Mouse (Mus musculus) G1E (cell line): ENCODE data around the gene Ank3. TPM values are rescaled to one million over a fixed set of nuclear protein-coding genes. Genes with fewer than 3 reads are reported as not detected.

Experiments
- ATAC-seq: 2 replicates; pipeline ENCODE4 v1.8.0; 2016; ENCODE audit warnings: mild to moderate bottlenecking; ENCODE audit not compliant: insufficient number of reproducible peaks, poor library complexity, low FRiP score, severe bottlenecking; ENCODE audit errors: extremely low read depth
- DNase-seq: peaks from one replicate; pipeline ENCODE4 v3.0.0; 2012; ENCODE audit warnings: low spot score
- H3K27me3 ChIP-seq: 2 replicates; pipeline ENCODE4 v1.6.1; 2012; ENCODE audit warnings: mild to moderate bottlenecking, low read length, inconsistent platforms; ENCODE audit not compliant: insufficient read depth
- H3K36me3 ChIP-seq: replicated peaks from 2 replicates; pipeline ENCODE3; 2012; ENCODE audit warnings: mild to moderate bottlenecking, inconsistent platforms
- H3K4me1 ChIP-seq: 2 replicates; pipeline ENCODE4 v1.6.1; 2012; ENCODE audit warnings: low read depth, low read length, inconsistent platforms, mixed read lengths; ENCODE audit not compliant: insufficient read depth
- H3K4me3 ChIP-seq: 2 replicates; pipeline ENCODE4 v1.5.1; 2012; ENCODE audit warnings: low read depth, mild to moderate bottlenecking, inconsistent platforms, low read length, moderate library complexity, mixed read lengths
- H3K9me3 ChIP-seq: replicated peaks from 2 replicates; pipeline ENCODE4 v1.6.1; 2012; ENCODE audit warnings: inconsistent platforms
- CTCF ChIP-seq: IDR thresholded peaks from 2 replicates; pipeline ENCODE4 v1.5.1; 2012; ENCODE audit warnings: low read depth, low read length, inconsistent platforms, mixed read lengths
- GATA1 ChIP-seq: IDR thresholded peaks from 2 replicates; pipeline ENCODE4 v1.6.1; 2012; ENCODE audit warnings: borderline replicate concordance, low read length, inconsistent platforms, mixed read lengths
- GATA2 ChIP-seq: IDR thresholded peaks from 2 replicates; pipeline ENCODE4 v1.6.1; 2012; ENCODE audit warnings: low read depth, low read length, inconsistent platforms, borderline replicate concordance
- POLR2AphosphoS5 ChIP-seq: IDR thresholded peaks from 2 replicates; pipeline ENCODE4 v1.6.1; 2012; ENCODE audit warnings: low read depth, low read length, inconsistent platforms; ENCODE audit not compliant: insufficient replicate concordance
- TAL1 ChIP-seq: conservative IDR thresholded peaks from 2 replicates; pipeline ENCODE4 v1.6.1; 2012; ENCODE audit warnings: low read depth, low read length, inconsistent platforms, mixed read lengths
- polyA plus RNA-seq: library from polyadenylated mRNA; stranded (reverse); fragments of >175 nt; gene quantifications from 2 replicates; pipeline ENCODE4 v1.2.3, GENCODE M21; 2012
- total RNA-seq, 2 experiments: library from RNA; stranded (forward) in 1 of 2; stranded (reverse) in 1 of 2; fragments of 200-1000 nt in 1 of 2; fragments of >200 nt in 1 of 2; fragmentation: Nextera tagmentation in 1 of 2; gene quantifications; 2 replicates each; pipeline ENCODE4 v1.2.3; 2014 to 2017

The Ank3 gene
- total and polyA plus RNA-seq, 3 experiments = 0.98 TPM; not detected in 2

- TF ChIP-seq GATA2 (no peak), CTCF (no peak), POLR2AphosphoS5 (no peak), TAL1 (no peak), GATA1 (no peak)
- Histone ChIP-seq H3K4me3 (no peak overlapping the region), H3K9me3 (peaks cover 56% of the 10 kb centered on the region), H3K36me3 (no peaks in the 10 kb centered on the region), H3K27me3 (no peaks in the 10 kb centered on the region), H3K4me1 (no peaks in the 10 kb centered on the region)
- ATAC-seq (no peak), DNase-seq (no peak)
Observed at GRCm38 (mm10) chr10:69744181-69744580, 345.6 kb downstream of the Ank3 start.

- TF ChIP-seq POLR2AphosphoS5 (no peak), GATA2 (no peak), CTCF (no peak), TAL1 (no peak), GATA1 (no peak)
- H3K27me3 ChIP-seq = no peaks in the 10 kb centered on the region
- no peaks in the 10 kb centered on the region for H3K4me1 ChIP-seq
- no peak for ATAC-seq
- DNase-seq = no peak
- peaks cover 52% of the 10 kb centered on the region for H3K9me3 ChIP-seq
- no peak overlapping the region for H3K4me3 ChIP-seq
- no peaks in the 10 kb centered on the region for H3K36me3 ChIP-seq
Observed at GRCm38 (mm10) chr10:69744871-69745270, 346.3 kb downstream of the Ank3 start.

- Histone ChIP-seq H3K36me3 (no peaks in the 10 kb centered on the region), H3K27me3 (no peaks in the 10 kb centered on the region), H3K4me3 (no peak overlapping the region), H3K9me3 (peaks cover 42% of the 10 kb centered on the region), H3K4me1 (no peaks in the 10 kb centered on the region)
- TF ChIP-seq TAL1 (no peak), POLR2AphosphoS5 (no peak), GATA2 (no peak), GATA1 (no peak), CTCF (no peak)
- DNase-seq (no peak), ATAC-seq (no peak)
Observed at GRCm38 (mm10) chr10:69746322-69746721, 347.7 kb downstream of the Ank3 start.

DNA sequence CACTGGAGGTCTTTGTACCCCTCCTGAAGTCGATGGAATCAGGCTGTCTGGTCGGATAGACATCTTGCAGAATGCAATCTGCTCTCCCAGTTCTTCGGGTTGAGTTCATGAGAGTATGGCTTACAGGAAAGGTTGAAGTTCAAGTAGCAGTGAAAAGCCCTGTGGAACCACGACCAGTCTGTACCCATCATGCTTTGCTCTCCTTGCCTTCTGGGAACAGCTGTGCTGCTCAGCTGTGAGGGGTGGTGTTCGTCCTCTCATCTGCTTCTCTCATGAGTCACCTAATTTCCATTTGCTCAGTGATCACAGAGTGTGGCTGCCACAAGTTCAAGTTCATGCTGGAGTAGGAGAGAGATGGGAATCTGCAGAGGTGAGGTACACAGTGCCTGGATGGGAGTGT lies 348.2 kb downstream of the Ank3 start:
- ATAC-seq (no peak), DNase-seq (no peak)
- TF ChIP-seq GATA1 (no peak), TAL1 (no peak), GATA2 (no peak), CTCF (no peak), POLR2AphosphoS5 (no peak)

GRCm38 (mm10) chr10:69751416-69751815 lies 352.8 kb downstream of the Ank3 start:
- TF ChIP-seq GATA2 (no peak), CTCF (no peak), TAL1 (no peak), POLR2AphosphoS5 (no peak), GATA1 (no peak)
- no peak for DNase-seq

More for the DNA sequence above, 348.2 kb downstream of the Ank3 start:
- H3K4me3 ChIP-seq = no peak overlapping the region
- no peaks in the 10 kb centered on the region for H3K27me3 ChIP-seq
- H3K36me3 ChIP-seq = no peaks in the 10 kb centered on the region
- H3K9me3 ChIP-seq = peaks cover 43% of the 10 kb centered on the region
- no peaks in the 10 kb centered on the region for H3K4me1 ChIP-seq

GRCm38 (mm10) chr10:69753464-69753863 lies 354.9 kb downstream of the Ank3 start:
- TF ChIP-seq GATA2 = no peak
- TF ChIP-seq POLR2AphosphoS5 = no peak
- TF ChIP-seq TAL1 = no peak
- TF ChIP-seq GATA1 = no peak
- TF ChIP-seq CTCF = no peak
- Histone ChIP-seq H3K36me3 (no peaks in the 10 kb centered on the region), H3K27me3 (no peaks in the 10 kb centered on the region), H3K4me3 (no peak overlapping the region), H3K4me1 (no peaks in the 10 kb centered on the region), H3K9me3 (peaks cover 27% of the 10 kb centered on the region)
- DNase-seq (no peak), ATAC-seq (no peak)

More at GRCm38 (mm10) chr10:69751416-69751815, 352.8 kb downstream of the Ank3 start:
- Histone ChIP-seq H3K36me3 (no peaks in the 10 kb centered on the region), H3K4me3 (no peak overlapping the region), H3K9me3 (peaks cover 33% of the 10 kb centered on the region), H3K27me3 (no peaks in the 10 kb centered on the region), H3K4me1 (no peaks in the 10 kb centered on the region)
- no peak for ATAC-seq

- H3K4me1 ChIP-seq = no peaks in the 10 kb centered on the region
- DNase-seq (no peak), ATAC-seq (no peak)
- no peaks in the 10 kb centered on the region for H3K27me3 ChIP-seq
- peaks cover 41% of the 10 kb centered on the region for H3K9me3 ChIP-seq
- no peak overlapping the region for H3K4me3 ChIP-seq
- no peaks in the 10 kb centered on the region for H3K36me3 ChIP-seq
- no peak for TF ChIP-seq GATA2
- no peak for TF ChIP-seq GATA1
- TF ChIP-seq CTCF = no peak
- TF ChIP-seq TAL1 = no peak
- no peak for TF ChIP-seq POLR2AphosphoS5
Observed at GRCm38 (mm10) chr10:69756956-69757672, 358.5 kb downstream of the Ank3 start.
